Mouse (Mus musculus): Measurements from ENCODE around the gene Suclg1. TPM values are rescaled to one million over a fixed set of nuclear protein-coding genes. Genes with fewer than 3 reads are reported as not detected.

Suclg1 gene
- polyA plus RNA-seq, 1 experiment from 2014 or later, result 148 TPM

GRCm38 (mm10) chr6:73235650-73236049 lies 12.5 kb upstream of the Suclg1 start:
- Histone ChIP-seq H3K4me3 (replicated peaks; ENCODE audit: low read depth, low read length) (no peak overlapping the region), H3K9ac (replicated peaks; ENCODE audit: low read length) (no peak overlapping the region), H3K27me3 (ENCODE audit: control insufficient read depth, insufficient read depth, low read length) (no peaks in the 10 kb centered on the region), H3K27ac (replicated peaks; ENCODE audit: low read depth, low read length) (no peak overlapping the region), H3K9me3 (ENCODE audit: control insufficient read depth, low read length) (no peaks in the 10 kb centered on the region), H3K4me1 (ENCODE audit: control insufficient read depth, insufficient read depth, low read length) (no peaks in the 10 kb centered on the region), H3K4me2 (ENCODE audit: low read length) (no peak overlapping the region), H3K36me3 (ENCODE audit: control insufficient read depth, insufficient read depth, low read length) (no peaks in the 10 kb centered on the region)
- ATAC-seq (ENCODE audit: low FRiP score, low TSS enrichment) (no peak), DNase-seq (no peak)
- 73% methylated on average over 3 of the region's 3 CpGs for WGBS

GRCm38 (mm10) chr6:73246821-73247220 lies 1.4 kb upstream of the Suclg1 start:
- no peaks in the 10 kb centered on the region for H3K9me3 ChIP-seq (ENCODE audit: control insufficient read depth, low read length)
- H3K4me1 ChIP-seq (ENCODE audit: control insufficient read depth, insufficient read depth, low read length), result peaks cover 14% of the 10 kb centered on the region
- 85% methylated on average over 2 of the region's 2 CpGs for WGBS
- H3K9ac ChIP-seq (replicated peaks; ENCODE audit: low read length), result no peak overlapping the region
- H3K4me2 ChIP-seq (ENCODE audit: low read length), result no peak overlapping the region
- no peak overlapping the region for H3K27ac ChIP-seq (replicated peaks; ENCODE audit: low read depth, low read length)
- no peak overlapping the region for H3K4me3 ChIP-seq (replicated peaks; ENCODE audit: low read depth, low read length)
- no peak for DNase-seq
- no peak for ATAC-seq (ENCODE audit: low FRiP score, low TSS enrichment)
- H3K27me3 ChIP-seq (ENCODE audit: control insufficient read depth, insufficient read depth, low read length), result no peaks in the 10 kb centered on the region
- no peaks in the 10 kb centered on the region for H3K36me3 ChIP-seq (ENCODE audit: control insufficient read depth, insufficient read depth, low read length)

- Histone ChIP-seq H3K4me2 (ENCODE audit: low read length) (peak overlapping the region; percentile 86), H3K9me3 (ENCODE audit: control insufficient read depth, low read length) (no peaks in the 10 kb centered on the region), H3K27ac (replicated peaks; ENCODE audit: low read depth, low read length) (no peak overlapping the region), H3K9ac (replicated peaks; ENCODE audit: low read length) (no peak overlapping the region), H3K27me3 (ENCODE audit: control insufficient read depth, insufficient read depth, low read length) (no peaks in the 10 kb centered on the region), H3K36me3 (ENCODE audit: control insufficient read depth, insufficient read depth, low read length) (no peaks in the 10 kb centered on the region), H3K4me3 (replicated peaks; ENCODE audit: low read depth, low read length) (peak overlapping the region; percentile 95; the same call in 1 of the 2 replicates), H3K4me1 (ENCODE audit: control insufficient read depth, insufficient read depth, low read length) (peaks cover 14% of the 10 kb centered on the region)
- DNase-seq, result peak; percentile 67
- WGBS, result 47% methylated on average over 4 of the region's 4 CpGs
- no peak for ATAC-seq (ENCODE audit: low FRiP score, low TSS enrichment)
These were observed 730 bp upstream of the Suclg1 start for GRCm38 (mm10) chr6:73247452-73247851.

GRCm38 (mm10) chr6:73249049-73249422 lies 854 bp downstream of the Suclg1 start:
- WGBS, result 11% methylated on average over 12 of the region's 12 CpGs
- no peaks in the 10 kb centered on the region for H3K36me3 ChIP-seq (ENCODE audit: control insufficient read depth, insufficient read depth, low read length)
- peak overlapping the region; percentile 77; the same call in 1 of the 2 replicates for H3K27ac ChIP-seq (replicated peaks; ENCODE audit: low read depth, low read length)
- peak overlapping the region; percentile 95 for H3K4me3 ChIP-seq (replicated peaks; ENCODE audit: low read depth, low read length)
- H3K4me1 ChIP-seq (ENCODE audit: control insufficient read depth, insufficient read depth, low read length), result peaks cover 14% of the 10 kb centered on the region
- peak; percentile 13; the same call in 1 of the 2 replicates for ATAC-seq (ENCODE audit: low FRiP score, low TSS enrichment)
- no peaks in the 10 kb centered on the region for H3K27me3 ChIP-seq (ENCODE audit: control insufficient read depth, insufficient read depth, low read length)
- peak; percentile 29 for DNase-seq
- H3K4me2 ChIP-seq (ENCODE audit: low read length), result peak overlapping the region; percentile 86
- H3K9me3 ChIP-seq (ENCODE audit: control insufficient read depth, low read length), result no peaks in the 10 kb centered on the region
- peak overlapping the region; percentile 84 for H3K9ac ChIP-seq (replicated peaks; ENCODE audit: low read length)

GRCm38 (mm10) chr6:73249851-73250250 lies 1.7 kb downstream of the Suclg1 start:
- no peak for DNase-seq
- H3K4me3 ChIP-seq (replicated peaks; ENCODE audit: low read depth, low read length), result peak overlapping the region; percentile 95; the same call in 1 of the 2 replicates
- WGBS, result 87% methylated on average over 4 of the region's 4 CpGs

GRCm38 (mm10) chr6:73251336-73251735 lies 3.2 kb downstream of the Suclg1 start:
- Histone ChIP-seq H3K27me3 (ENCODE audit: control insufficient read depth, insufficient read depth, low read length) (no peaks in the 10 kb centered on the region), H3K27ac (replicated peaks; ENCODE audit: low read depth, low read length) (no peak overlapping the region), H3K9ac (replicated peaks; ENCODE audit: low read length) (no peak overlapping the region), H3K36me3 (ENCODE audit: control insufficient read depth, insufficient read depth, low read length) (peaks cover 3% of the 10 kb centered on the region; the same call in 1 of the 2 replicates), H3K4me1 (ENCODE audit: control insufficient read depth, insufficient read depth, low read length) (peaks cover 14% of the 10 kb centered on the region), H3K9me3 (ENCODE audit: control insufficient read depth, low read length) (no peaks in the 10 kb centered on the region), H3K4me2 (ENCODE audit: low read length) (no peak overlapping the region), H3K4me3 (replicated peaks; ENCODE audit: low read depth, low read length) (no peak overlapping the region)
- no peak for ATAC-seq (ENCODE audit: low FRiP score, low TSS enrichment)
- no peak for DNase-seq
- WGBS, result 94% methylated on average over 11 of the region's 11 CpGs

More at GRCm38 (mm10) chr6:73249851-73250250, 1.7 kb downstream of the Suclg1 start:
- Histone ChIP-seq H3K27ac (replicated peaks; ENCODE audit: low read depth, low read length) (no peak overlapping the region), H3K27me3 (ENCODE audit: control insufficient read depth, insufficient read depth, low read length) (no peaks in the 10 kb centered on the region), H3K4me1 (ENCODE audit: control insufficient read depth, insufficient read depth, low read length) (peaks cover 14% of the 10 kb centered on the region), H3K36me3 (ENCODE audit: control insufficient read depth, insufficient read depth, low read length) (no peaks in the 10 kb centered on the region), H3K4me2 (ENCODE audit: low read length) (peak overlapping the region; percentile 86), H3K9ac (replicated peaks; ENCODE audit: low read length) (no peak overlapping the region), H3K9me3 (ENCODE audit: control insufficient read depth, low read length) (no peaks in the 10 kb centered on the region)
- no peak for ATAC-seq (ENCODE audit: low FRiP score, low TSS enrichment)

GRCm38 (mm10) chr6:73252396-73252795 lies 4.2 kb downstream of the Suclg1 start:
- H3K36me3 ChIP-seq (ENCODE audit: control insufficient read depth, insufficient read depth, low read length), result peaks cover 13% of the 10 kb centered on the region
- H3K4me1 ChIP-seq (ENCODE audit: control insufficient read depth, insufficient read depth, low read length), result peaks cover 14% of the 10 kb centered on the region
- no peaks in the 10 kb centered on the region for H3K27me3 ChIP-seq (ENCODE audit: control insufficient read depth, insufficient read depth, low read length)
- no peak overlapping the region for H3K4me2 ChIP-seq (ENCODE audit: low read length)
- no peak overlapping the region for H3K4me3 ChIP-seq (replicated peaks; ENCODE audit: low read depth, low read length)
- H3K9me3 ChIP-seq (ENCODE audit: control insufficient read depth, low read length), result no peaks in the 10 kb centered on the region
- no peak for DNase-seq
- no peak overlapping the region for H3K9ac ChIP-seq (replicated peaks; ENCODE audit: low read length)
- no peak overlapping the region for H3K27ac ChIP-seq (replicated peaks; ENCODE audit: low read depth, low read length)
- no peak for ATAC-seq (ENCODE audit: low FRiP score, low TSS enrichment)

GRCm38 (mm10) chr6:73253006-73253405 lies 4.8 kb downstream of the Suclg1 start:
- Histone ChIP-seq H3K27me3 (ENCODE audit: control insufficient read depth, insufficient read depth, low read length) (no peaks in the 10 kb centered on the region), H3K4me3 (replicated peaks; ENCODE audit: low read depth, low read length) (no peak overlapping the region), H3K9me3 (ENCODE audit: control insufficient read depth, low read length) (no peaks in the 10 kb centered on the region), H3K4me1 (ENCODE audit: control insufficient read depth, insufficient read depth, low read length) (peaks cover 14% of the 10 kb centered on the region), H3K27ac (replicated peaks; ENCODE audit: low read depth, low read length) (no peak overlapping the region), H3K9ac (replicated peaks; ENCODE audit: low read length) (no peak overlapping the region), H3K4me2 (ENCODE audit: low read length) (no peak overlapping the region), H3K36me3 (ENCODE audit: control insufficient read depth, insufficient read depth, low read length) (peaks cover 19% of the 10 kb centered on the region)
- WGBS, result 94% methylated on average over 2 of the region's 2 CpGs
- DNase-seq (no peak), ATAC-seq (ENCODE audit: low FRiP score, low TSS enrichment) (no peak)

- Histone ChIP-seq H3K4me3 (replicated peaks; ENCODE audit: low read depth, low read length) (no peak overlapping the region), H3K4me1 (ENCODE audit: control insufficient read depth, insufficient read depth, low read length) (peaks cover 14% of the 10 kb centered on the region), H3K27me3 (ENCODE audit: control insufficient read depth, insufficient read depth, low read length) (no peaks in the 10 kb centered on the region), H3K9me3 (ENCODE audit: control insufficient read depth, low read length) (no peaks in the 10 kb centered on the region), H3K27ac (replicated peaks; ENCODE audit: low read depth, low read length) (no peak overlapping the region), H3K4me2 (ENCODE audit: low read length) (no peak overlapping the region), H3K9ac (replicated peaks; ENCODE audit: low read length) (no peak overlapping the region), H3K36me3 (ENCODE audit: control insufficient read depth, insufficient read depth, low read length) (peaks cover 25% of the 10 kb centered on the region)
- DNase-seq, result no peak
- no peak for ATAC-seq (ENCODE audit: low FRiP score, low TSS enrichment)
- whole genome bisulfite sequencing, result 93% methylated on average over 4 of the region's 4 CpGs
These were observed 5.4 kb downstream of the Suclg1 start for GRCm38 (mm10) chr6:73253584-73253983.
